Mouse (Mus musculus) testis, adult 2 months (tissue): Measurements from ENCODE around the gene Defb15.

Experiments
- CTCF ChIP-seq: fragments of 200-500 bp; IDR thresholded peaks from 2 replicates; pipeline ENCODE4 v1.5.1; 2012; ENCODE audit warnings: low read depth, mild to moderate bottlenecking, inconsistent platforms, low read length, moderate library complexity; ENCODE audit not compliant: control insufficient read depth, insufficient read depth, insufficient replicate concordance
- POLR2A ChIP-seq: fragments of 200-500 bp; IDR thresholded peaks from 2 replicates; pipeline ENCODE4 v1.6.1; 2012; ENCODE audit warnings: low read depth, mild to moderate bottlenecking, inconsistent platforms, low read length, moderate library complexity; ENCODE audit not compliant: control insufficient read depth

GRCm38 (mm10) chr8:21946462-21946861, 14.0 kb upstream of the Defb15 start, which contains the start of gene Defb13:
- TF ChIP-seq CTCF (no peak), POLR2A (no peak)
